Mouse (Mus musculus) neutrophil, adult 65 days (primary cell): ENCODE results near the gene Phf21b. TPM values are rescaled to one million over a fixed set of nuclear protein-coding genes. Genes with fewer than 3 reads are reported as not detected.

Experiments
- total RNA-seq: library from RNA; stranded (reverse); gene quantifications from 2 replicates; pipeline ENCODE4 v1.2.4, GENCODE M21; 2023

Phf21b gene
- 0.82 and 3.6 TPM in 2 replicates for total RNA-seq

DNA sequence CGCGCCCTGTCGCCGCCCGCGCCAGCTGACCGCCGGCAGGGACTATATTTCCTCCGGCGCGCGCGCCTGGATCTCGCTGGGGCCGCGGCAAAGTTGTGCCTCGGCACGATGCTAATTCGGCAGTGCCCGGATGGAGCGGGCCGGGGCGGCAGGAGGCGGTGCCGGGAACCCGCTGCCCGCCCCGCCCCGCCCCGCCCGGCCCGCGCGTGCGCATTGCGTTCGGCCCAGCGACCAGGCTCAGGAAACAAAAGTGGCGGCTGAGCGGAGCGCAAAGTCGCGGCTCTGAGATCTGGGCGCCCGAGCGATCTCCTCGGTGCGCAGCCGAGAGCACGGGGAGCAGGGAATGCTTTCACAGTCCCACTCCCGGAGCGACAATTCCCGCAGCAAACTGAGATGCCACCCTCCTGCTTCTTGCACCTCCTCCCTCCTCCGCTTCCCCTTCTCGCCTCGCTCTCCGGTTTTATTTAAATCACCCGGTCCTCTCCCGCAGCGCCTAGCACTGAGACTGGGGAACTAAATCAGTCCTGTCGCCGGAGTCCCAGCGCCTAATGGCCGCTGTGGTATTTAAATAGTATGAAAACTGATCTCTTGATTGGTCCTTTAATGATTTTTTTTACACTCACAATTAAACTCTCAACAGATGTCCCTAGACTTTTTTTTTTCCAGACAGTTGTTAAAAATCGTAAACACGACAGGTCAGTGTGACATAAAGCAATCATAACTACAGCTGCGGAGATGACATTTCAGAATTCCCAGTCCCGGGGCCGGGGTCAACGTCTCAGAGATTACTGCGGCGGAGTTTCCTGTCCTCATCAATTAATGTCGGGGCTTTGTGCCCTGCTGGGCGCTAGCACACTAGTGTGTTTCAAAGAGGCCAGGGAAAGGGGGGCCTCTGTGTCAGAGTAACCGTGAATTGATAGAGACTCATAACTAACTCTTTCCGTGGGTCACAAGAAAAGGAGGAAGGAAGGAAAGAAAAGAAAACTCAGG lies at the start of gene Phf21b:
Gene Phf21b (minus strand): TSS at position 44 of the 990 bp plus-strand sequence.

Other genes with a start within 250 kb of the Phf21b start
- 1.3 and 2.5 TPM in 2 replicates for gene Prr5, start 186.4 kb downstream of the Phf21b start, total RNA-seq
- gene Arhgap8, start 136.0 kb downstream of the Phf21b start, total RNA-seq = not detected in 2 replicates
- 0.34 and 0.38 TPM in 2 replicates for gene Gm29666, start 64.0 kb upstream of the Phf21b start, total RNA-seq
- 63.2 and 64.0 TPM in 2 replicates for gene Nup50, start 67.4 kb upstream of the Phf21b start, total RNA-seq
- gene 5031439G07Rik, start 132.5 kb upstream of the Phf21b start, total RNA-seq = 90.0 and 111 TPM in 2 replicates
- gene Upk3a, start 161.1 kb upstream of the Phf21b start, total RNA-seq = not detected in 2 replicates
- 6.2 and 10.4 TPM in 2 replicates for gene Fam118a, start 172.9 kb upstream of the Phf21b start, total RNA-seq